15 mouse cellular contexts compared by ENCODE assay signal in the genomic region with DNA sequence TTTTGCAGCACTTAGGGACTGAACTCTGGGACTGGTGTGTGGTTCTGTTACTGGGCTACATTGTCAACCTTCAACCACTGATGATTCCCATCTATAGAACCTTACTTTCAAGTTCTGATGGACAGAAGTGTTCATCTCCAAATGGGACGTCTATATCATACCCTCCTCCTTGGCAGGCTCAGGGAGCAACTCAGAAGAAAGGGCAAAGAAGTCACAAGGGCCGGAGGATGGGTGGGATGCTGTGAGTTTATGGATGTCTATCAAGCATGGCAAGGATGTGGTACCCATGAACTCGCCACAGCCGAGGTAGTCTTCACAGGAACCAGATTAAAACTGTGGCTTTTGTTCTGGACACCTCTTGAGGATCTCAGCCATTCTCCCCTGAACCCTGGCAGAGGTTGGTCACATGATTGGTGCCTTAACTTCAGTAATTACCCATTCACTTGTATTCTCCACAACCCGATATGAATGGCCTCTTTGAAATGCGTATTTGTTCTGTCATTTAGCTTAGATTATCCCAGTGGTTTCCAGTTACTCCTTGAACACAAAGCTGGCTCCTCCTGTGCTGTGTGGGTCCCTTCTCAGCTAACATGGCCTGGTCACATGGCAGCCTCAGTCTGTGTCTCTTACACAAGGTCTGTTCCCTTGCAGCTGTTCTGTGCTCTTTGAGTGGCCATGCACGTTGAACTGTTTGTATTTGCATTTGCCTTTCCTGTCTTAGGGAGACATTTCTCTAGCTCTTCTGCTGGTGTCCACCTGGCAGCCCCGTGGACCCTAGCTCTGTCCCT.
"Had no signal": no experiment of that assay in that cellular context is flagged by ENCODE, and none has a peak within 500 bp of the region (broad histone marks: within the 10 kb centered on the region; RNA-seq: fewer than 3 reads in every experiment).

No protein-coding gene starts in this region.

- H3K36me3 ChIP-seq: intestine, embryonic 15.5 days; kidney, embryonic 15.5 days; liver, embryonic 15.5 days had no signal

- H3K4me3 ChIP-seq: intestine, embryonic 15.5 days; kidney, embryonic 15.5 days; liver, embryonic 15.5 days had no signal

- H3K4me2 ChIP-seq: intestine, embryonic 15.5 days; kidney, embryonic 15.5 days; liver, embryonic 11.5 days; liver, embryonic 15.5 days had no signal

- ATAC-seq: intestine, embryonic 15.5 days; lung, postnatal 0 days had no signal

- H3K27me3 ChIP-seq: intestine, embryonic 15.5 days; kidney, embryonic 15.5 days; liver, embryonic 15.5 days had no signal

- DNase-seq: kidney, adult 2 months; kidney, postnatal 14 days; left cerebral cortex, postnatal 4 days; lung, adult 2 months; lung, postnatal 36 days; retina, postnatal 1 day; right cerebral cortex, postnatal 4 days; spleen, adult 18-20 months; thymus, adult 18-20 months; thymus, postnatal 14 days had no signal

- H3K9me3 ChIP-seq: intestine, embryonic 15.5 days; kidney, embryonic 15.5 days; liver, embryonic 15.5 days had no signal

- H3K4me1 ChIP-seq: intestine, embryonic 15.5 days; liver, embryonic 15.5 days had no signal

- H3K27ac ChIP-seq: intestine, embryonic 15.5 days; kidney, embryonic 15.5 days; liver, embryonic 15.5 days had no signal

- H3K9ac ChIP-seq: intestine, embryonic 15.5 days; kidney, embryonic 15.5 days; liver, embryonic 15.5 days had no signal
